Comparison of ENCODE assay signal across 8 mouse cellular contexts in genomic region chr17:46031621-46032211, GRCm38 (mm10). TPM values are rescaled to one million over a fixed set of nuclear protein-coding genes. Genes with fewer than 3 reads are reported as not detected.
DNase-seq lines count a peak whose midpoint lies in the region; ATAC-seq and TF ChIP-seq lines count a peak whose summit lies in the region.

No protein-coding gene starts in this region.

- H3K4me1 ChIP-seq in MEL (ENCODE audit: control insufficient read depth in 1 of 2, insufficient read depth in 2 of 2, low read length in 2 of 2): peaks cover 0 to 8% of the 10 kb centered on the region in 2 experiments; a peak in 2 of 4 replicates
- H3K4me1 ChIP-seq in hindbrain, embryonic 16.5 days (ENCODE audit: control insufficient read depth, insufficient read depth, low read depth, low read length): peaks cover 34% of the 10 kb centered on the region

- H3K27ac ChIP-seq in MEL (ENCODE audit: control insufficient read depth, low read depth, low read length): peak overlapping the region; percentile 83
- peak overlapping the region; percentile 89 for H3K27ac ChIP-seq in hindbrain, embryonic 16.5 days (ENCODE audit: low read depth, low read length)

- H3K79me2 ChIP-seq in MEL (ENCODE audit: control insufficient read depth, insufficient read depth, low read length, poor library complexity): peaks cover 44% of the 10 kb centered on the region

- H3K4me2 ChIP-seq in hindbrain, embryonic 16.5 days (ENCODE audit: low read length): peak overlapping the region; percentile 59

- no peak for ATAC-seq in hindbrain, embryonic 16.5 days
- ATAC-seq in megakaryocyte, adult 5-6 weeks (ENCODE audit: poor library complexity, severe bottlenecking): peak; percentile 12

- no peak for TF ChIP-seq RAD21 in MEL (IDR thresholded peaks at IDR 0.05; ENCODE audit: low read depth, low read length)

- H3K9ac ChIP-seq in MEL (ENCODE audit: control insufficient read depth, low read depth, low read length, poor library complexity, severe bottlenecking): peak overlapping the region; percentile 99
- H3K9ac ChIP-seq in hindbrain, embryonic 16.5 days (ENCODE audit: low read depth, low read length): peak overlapping the region; percentile 90

- intact Hi-C loops in left cerebral cortex, postnatal 14 days (cut with DNase I): loop anchor here (1.0 to 5.0 kb wide), 3 partner anchors 101 to 295 kb away; no protein-coding TSS in a partner anchor

- H3K4me3 ChIP-seq in MEL (ENCODE audit: control insufficient read depth in 1 of 2, insufficient read depth in 1 of 2, low read depth in 2 of 2, low read length in 2 of 2): peak overlapping the region; percentile 96 to 97
- peak overlapping the region; percentile 81 for H3K4me3 ChIP-seq in hindbrain, embryonic 16.5 days (ENCODE audit: low read length)

- no peaks in the 10 kb centered on the region for H3K27me3 ChIP-seq in MEL (ENCODE audit: control insufficient read depth in 1 of 2, insufficient read depth in 2 of 2, low read length in 2 of 2)
- H3K27me3 ChIP-seq in hindbrain, embryonic 16.5 days (replicated peaks; ENCODE audit: control insufficient read depth, insufficient read depth, low read length): no peaks in the 10 kb centered on the region

- no peak for TF ChIP-seq EP300 in MEL (IDR thresholded peaks at IDR 0.05; ENCODE audit: low read depth in 1 of 2, low read length in 2 of 2)

- H3K36me3 ChIP-seq in MEL (ENCODE audit: control insufficient read depth in 1 of 2, insufficient read depth in 2 of 2, low read length in 2 of 2): peaks cover 3 to 4% of the 10 kb centered on the region in 2 experiments; a peak in 3 of 4 replicates
- no peaks in the 10 kb centered on the region for H3K36me3 ChIP-seq in hindbrain, embryonic 16.5 days (ENCODE audit: control insufficient read depth, insufficient read depth, low read length)

- no peaks in the 10 kb centered on the region for H3K9me3 ChIP-seq in MEL (replicated peaks; ENCODE audit: insufficient read depth, low read length)
- H3K9me3 ChIP-seq in hindbrain, embryonic 16.5 days (ENCODE audit: control insufficient read depth, low read length): no peaks in the 10 kb centered on the region

- WGBS in hindbrain, embryonic 16.5 days: under 1% methylated on average over 45 of the region's 50 CpGs

- TF ChIP-seq POLR2A in MEL (IDR thresholded peaks at IDR 0.05; ENCODE audit: control insufficient read depth in 1 of 2, insufficient read depth in 1 of 2, low read depth in 1 of 2, low read length in 2 of 2, poor library complexity in 1 of 2): no peak

- no peak for DNase-seq in MEL (ENCODE audit: low read depth, low spot score)
- DNase-seq in cerebellum, adult 9-10 months: peak; percentile 69
- peak; percentile 72 for DNase-seq in gastrocnemius, adult 18-20 months (ENCODE audit: low spot score)
- peak; percentile 37 to 60 for DNase-seq in left cerebral cortex, postnatal 14 days (ENCODE audit: low spot score in 2 of 2)
- peak; percentile 68 for DNase-seq in right cerebral cortex, postnatal 25 days
- DNase-seq in c-Kit-positive CD71-positive TER-119-positive erythroid progenitor cells, embryonic 14.5 days (ENCODE audit: low spot score): no peak

- TF ChIP-seq CTCF in MEL (IDR thresholded peaks at IDR 0.05 in 2 of 3, conservative IDR thresholded peaks at IDR 0.05 in 1 of 3; ENCODE audit: control insufficient read depth in 1 of 3, insufficient read depth in 1 of 3, low read depth in 2 of 3, low read length in 3 of 3, poor library complexity in 1 of 3, severe bottlenecking in 1 of 3): no peak

TF ChIP-seq in MEL, 35 proteins besides CTCF, POLR2A, EP300 and RAD21:
- TF ChIP-seq MAFK (IDR thresholded peaks at IDR 0.05; ENCODE audit: borderline replicate concordance, low read depth, low read length) (no peak), POLR2AphosphoS2 (IDR thresholded peaks at IDR 0.05; ENCODE audit: low read length) (no peak), SIN3A (IDR thresholded peaks at IDR 0.05; ENCODE audit: low read length) (no peak), ELF1 (IDR thresholded peaks at IDR 0.05; ENCODE audit: low read depth, low read length) (no peak), MXI1 (IDR thresholded peaks at IDR 0.05; ENCODE audit: low read depth, low read length) (0 out of 2 replicates have a peak, but pooled peaks have one; percentile 6), UBTF (IDR thresholded peaks at IDR 0.05; ENCODE audit: borderline replicate concordance, insufficient read depth, low read depth, low read length) (peak; percentile 35; the same call in 1 of the 2 replicates), MAX (IDR thresholded peaks at IDR 0.05; ENCODE audit: low read length) (no peak), RCOR1 (IDR thresholded peaks at IDR 0.05; ENCODE audit: low read depth, low read length) (no peak), MYC (IDR thresholded peaks at IDR 0.05; ENCODE audit: low read depth, low read length) (no peak), KAT2A (conservative IDR thresholded peaks at IDR 0.05; ENCODE audit: low read depth, low read length) (no peak), GABPA (IDR thresholded peaks at IDR 0.05; ENCODE audit: low read depth, low read length) (no peak), ZC3H11A (IDR thresholded peaks at IDR 0.05; ENCODE audit: low read depth, low read length) (no peak), POLR2AphosphoS5 (IDR thresholded peaks at IDR 0.05; ENCODE audit: borderline replicate concordance, low read depth, low read length) (no peak), CHD1 (IDR thresholded peaks at IDR 0.05; ENCODE audit: low read depth, low read length) (no peak; the same call in 1 of the 2 replicates), MYB (IDR thresholded peaks at IDR 0.05; ENCODE audit: low read depth, low read length) (no peak)

RNA-seq across cellular contexts. Expression of gene Vegfa, which starts 0.5 kb away (rescaled TPM):
- 16.1 and 39.4 TPM in 2 replicates for total RNA-seq in MEL (2012; rRNA removed)
- polyA plus RNA-seq in MEL (2012; ENCODE audit: insufficient read depth in 1 of 2, insufficient read length in 2 of 2, low read depth in 1 of 2, low replicate concordance in 2 of 2, missing spikeins in 1 of 2): 10 to 100 TPM in 1 of 2 experiments, not detected in 1; 38.6 TPM
- total RNA-seq in gastrocnemius, adult 18-20 months (2021): 100 to 1,000 TPM in 1 of 2 experiments, 10 to 100 TPM in 1; 90.0 to 204 TPM
- 3.7 and 3.8 TPM in 2 replicates for polyA plus RNA-seq in hindbrain, embryonic 16.5 days (2015; fragmentation: Nextera tagmentation; extraction: Ambion mirVana)
- 10 to 100 TPM; 88.1 to 94.7 TPM for total RNA-seq in left cerebral cortex, postnatal 14 days (2021)
- total RNA-seq in megakaryocyte, adult 5-6 weeks (2015): 5.6 and 9.1 TPM in 2 replicates
- total RNA-seq in megakaryocyte, adult 5-6 weeks (2017): 4.8 and 11.4 TPM in 2 replicates

Comparison
In these comparisons a context has a peak if more than half of its experiments do, and no peak if none do; other contexts are left out.
1. DNase-seq: peak in cerebellum, adult 9-10 months (single experiment), gastrocnemius, adult 18-20 months (single experiment), left cerebral cortex, postnatal 14 days (2 of 2) and right cerebral cortex, postnatal 25 days (single experiment); none in MEL (single experiment) and c-Kit-positive CD71-positive TER-119-positive erythroid progenitor cells, embryonic 14.5 days (single experiment).